Mouse (Mus musculus): ENCODE measurements around the gene Xrn2.

The Xrn2 gene

DNA sequence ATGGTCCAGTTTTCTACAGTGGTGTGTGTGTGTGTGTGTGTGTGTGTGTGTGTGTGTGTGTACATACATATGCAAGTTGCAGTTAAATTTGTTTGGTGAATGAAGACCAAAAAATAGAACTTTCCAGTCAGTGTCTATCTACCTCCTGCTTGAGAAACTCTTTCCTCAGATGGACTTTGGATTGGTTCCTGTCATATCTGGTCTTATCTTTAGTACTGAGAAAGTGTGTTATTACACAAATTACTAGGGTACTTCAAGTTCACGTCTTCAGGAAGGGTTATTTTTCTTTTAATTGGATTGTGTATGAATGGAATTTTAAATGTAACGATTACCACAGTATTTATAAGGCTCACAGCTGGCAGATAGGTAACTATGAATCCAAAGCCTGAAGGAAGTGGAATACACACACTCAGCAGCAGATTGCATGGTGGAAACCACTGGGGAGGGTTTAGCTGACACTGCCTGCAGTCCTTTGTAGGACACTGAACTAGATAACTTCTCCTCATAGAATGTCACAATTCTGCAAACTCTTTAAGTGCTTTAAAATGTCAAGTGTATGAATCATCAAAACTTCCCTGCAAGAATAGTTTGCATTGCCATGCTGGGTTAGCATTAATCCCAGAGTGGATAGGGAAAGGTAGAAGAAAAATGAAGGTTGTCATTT lies 40.6 kb downstream of the Xrn2 start:
- DNase-seq (ENCODE audit: low read depth, low spot score): no peak

DNA sequence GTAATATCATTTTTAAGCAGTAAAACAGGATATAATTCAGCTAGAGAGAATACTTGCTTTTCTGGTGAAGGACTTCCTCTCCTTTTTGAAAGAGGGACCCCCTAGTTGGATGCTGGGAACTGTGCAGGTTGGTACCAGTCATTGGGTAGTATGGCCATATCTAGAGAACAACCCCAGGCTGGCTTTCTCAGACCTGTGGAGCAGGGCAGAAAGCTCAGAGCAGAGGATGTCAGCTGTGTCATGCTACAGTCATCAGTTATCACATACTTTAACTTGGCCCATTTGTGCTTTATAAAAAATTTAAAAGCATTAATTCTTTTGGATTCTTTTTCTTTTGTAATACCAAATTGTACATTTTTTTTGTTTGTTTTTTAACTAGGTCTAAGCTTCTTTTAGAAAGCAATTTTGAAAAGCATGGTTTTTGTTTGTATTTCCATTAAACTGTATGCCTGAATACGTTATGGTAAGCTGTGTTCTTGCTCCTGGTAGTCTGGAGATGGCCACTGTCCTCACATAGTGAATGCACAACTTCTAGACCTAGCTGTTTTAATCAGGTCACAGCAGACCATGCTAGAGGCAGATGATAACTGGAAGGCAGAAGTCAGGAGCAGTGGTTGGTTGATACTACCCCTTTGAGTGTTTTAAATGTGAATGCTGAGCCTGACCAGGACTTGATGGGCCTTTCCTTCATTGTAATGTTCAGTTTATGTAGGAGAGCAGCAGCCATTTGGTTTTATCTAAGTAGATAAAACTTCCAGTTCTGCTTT lies 54.9 kb downstream of the Xrn2 start:
- peak; percentile 30 for DNase-seq (ENCODE audit: low read depth, low spot score)

DNA sequence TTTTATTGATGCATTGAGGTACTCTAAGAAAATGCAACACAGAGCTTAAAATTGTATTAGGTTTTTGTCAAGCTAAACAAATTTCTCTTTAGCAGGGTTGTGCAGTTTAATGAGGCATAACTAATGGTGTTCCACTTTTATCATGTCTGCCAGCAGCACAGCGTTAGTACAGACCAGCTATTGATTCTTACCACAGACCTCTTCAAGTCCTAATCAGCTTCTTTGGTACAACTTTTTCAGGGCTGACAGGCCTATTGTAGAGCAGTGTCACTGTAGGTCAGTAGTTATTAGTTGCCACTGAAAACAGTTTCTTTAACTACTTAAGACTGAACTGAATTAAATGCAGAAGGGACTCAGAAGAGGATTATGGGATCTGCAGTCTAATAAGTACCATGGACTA lies 56.3 kb downstream of the Xrn2 start:
- DNase-seq (ENCODE audit: low read depth, low spot score): peak; percentile 58

DNA sequence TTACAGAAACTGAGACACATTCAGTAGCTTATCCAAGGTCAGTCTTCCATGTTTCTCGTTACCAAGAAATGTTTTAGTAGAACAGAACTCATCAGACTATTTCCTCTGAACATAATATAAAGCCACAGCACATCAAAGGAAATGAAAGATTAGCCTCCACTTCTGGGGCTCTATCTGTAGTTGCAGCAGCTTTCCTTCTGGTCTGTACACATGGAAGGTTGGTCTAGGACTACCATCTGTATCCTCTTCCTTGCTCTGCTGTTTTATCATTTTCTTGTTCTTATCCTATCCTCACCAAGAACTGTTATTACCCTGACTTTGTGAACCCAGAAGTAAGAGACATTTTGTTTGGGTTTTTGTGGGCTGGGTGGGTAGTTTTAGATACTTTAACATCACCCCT lies 57.5 kb downstream of the Xrn2 start:
- no peak for DNase-seq (ENCODE audit: low read depth, low spot score)

DNA sequence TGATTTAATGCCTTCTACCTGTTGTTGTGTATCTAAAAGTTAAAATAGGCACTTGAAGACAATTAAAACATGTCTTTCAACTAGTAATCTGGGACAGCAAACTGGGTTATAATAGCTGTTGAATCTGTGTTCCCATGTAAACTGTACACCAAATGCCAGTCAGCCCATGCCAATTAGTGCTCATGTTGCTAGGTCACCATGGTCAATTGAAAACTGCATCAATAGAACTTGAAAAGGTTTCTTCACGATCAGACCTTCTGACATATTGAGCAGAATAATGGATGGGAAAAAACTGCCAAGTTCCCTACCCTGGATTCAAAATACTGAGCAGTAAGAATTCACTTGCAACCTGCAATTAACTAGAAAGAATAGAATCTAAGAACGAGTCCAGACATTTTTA lies 61.2 kb downstream of the Xrn2 start:
- DNase-seq (ENCODE audit: low read depth, low spot score): no peak

DNA sequence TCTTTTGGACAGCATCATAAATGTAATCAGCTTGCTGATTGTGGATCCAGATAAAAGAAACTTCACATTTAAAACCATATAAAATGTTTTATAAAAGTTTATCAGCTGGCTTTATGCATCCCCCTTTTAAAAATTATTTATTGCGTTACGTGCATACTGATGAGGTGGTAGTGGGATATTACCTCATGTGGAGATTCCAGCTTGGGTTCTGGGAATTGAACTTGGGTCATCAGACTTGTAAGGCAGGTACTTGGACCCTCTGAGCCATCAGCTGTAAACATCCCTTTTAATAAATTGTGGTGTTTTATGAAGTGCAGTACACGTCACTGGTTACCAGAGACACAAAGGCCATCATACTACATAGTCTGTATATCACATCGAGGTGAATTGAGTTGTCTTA lies 61.6 kb downstream of the Xrn2 start:
- DNase-seq (ENCODE audit: low read depth, low spot score): no peak

DNA sequence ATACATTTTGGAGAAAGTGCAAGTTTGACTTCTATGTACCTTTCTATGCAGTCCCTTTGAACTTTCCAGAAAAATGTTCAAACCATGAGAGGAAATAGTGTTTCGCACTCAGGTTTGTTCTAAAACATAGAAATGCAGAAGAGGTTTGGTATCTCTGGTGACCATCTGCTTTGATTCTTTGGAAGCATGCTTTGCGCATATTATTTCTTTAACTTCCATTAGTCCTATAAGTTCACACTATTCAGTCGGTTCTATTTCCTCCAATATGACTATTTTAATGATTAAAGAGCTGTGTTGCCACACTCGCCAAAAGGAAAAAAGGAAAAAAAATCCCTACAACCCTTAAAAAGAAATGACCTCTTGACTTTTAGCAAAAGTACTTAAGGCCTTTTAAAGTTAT lies 69.6 kb downstream of the Xrn2 start:
- no peak for DNase-seq (ENCODE audit: low read depth, low spot score)

DNA sequence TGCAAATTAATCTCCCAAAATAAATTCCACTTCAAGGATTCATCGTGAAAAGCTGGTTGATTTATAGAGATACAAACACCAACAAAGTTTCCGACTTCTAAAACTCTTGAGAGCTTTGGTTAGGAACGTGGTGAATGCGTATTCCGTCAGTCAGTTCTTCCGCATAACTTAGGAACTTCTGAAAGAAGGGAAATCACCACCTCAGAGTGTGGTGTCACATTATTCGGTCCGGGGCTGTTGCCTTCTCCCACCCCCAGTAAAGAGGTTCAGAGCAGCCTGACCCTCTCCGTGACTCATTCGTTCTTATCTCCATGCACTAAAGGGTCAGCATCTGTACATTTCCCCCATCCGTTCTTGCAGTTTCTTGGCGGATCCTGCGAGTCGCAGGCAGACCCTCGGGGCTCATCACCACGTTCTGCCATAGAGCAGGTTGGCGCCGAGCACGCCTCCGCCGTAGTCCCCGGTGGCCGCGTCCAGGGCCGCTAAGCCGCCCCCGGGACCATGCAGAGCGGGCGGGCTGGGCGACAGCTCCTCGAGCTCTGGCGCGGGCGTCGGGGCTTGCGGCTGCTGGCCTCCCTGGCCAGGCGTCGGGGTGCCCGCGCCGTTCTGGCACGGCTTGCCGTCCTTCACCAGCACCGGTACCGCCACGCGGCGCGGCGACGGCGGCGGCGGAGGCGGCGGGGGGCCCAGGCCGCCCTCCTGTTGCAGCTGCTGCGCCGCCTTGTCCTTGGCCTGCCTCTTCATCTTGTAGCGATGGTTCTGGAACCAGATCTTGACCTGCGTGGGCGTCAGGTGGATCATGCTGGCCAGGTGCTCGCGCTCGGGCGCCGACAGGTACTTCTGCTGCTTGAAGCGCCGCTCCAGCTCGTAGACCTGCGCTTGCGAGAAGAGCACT lies 70.9 kb downstream of the Xrn2 start:
- no peak for DNase-seq (ENCODE audit: low read depth, low spot score)

DNA sequence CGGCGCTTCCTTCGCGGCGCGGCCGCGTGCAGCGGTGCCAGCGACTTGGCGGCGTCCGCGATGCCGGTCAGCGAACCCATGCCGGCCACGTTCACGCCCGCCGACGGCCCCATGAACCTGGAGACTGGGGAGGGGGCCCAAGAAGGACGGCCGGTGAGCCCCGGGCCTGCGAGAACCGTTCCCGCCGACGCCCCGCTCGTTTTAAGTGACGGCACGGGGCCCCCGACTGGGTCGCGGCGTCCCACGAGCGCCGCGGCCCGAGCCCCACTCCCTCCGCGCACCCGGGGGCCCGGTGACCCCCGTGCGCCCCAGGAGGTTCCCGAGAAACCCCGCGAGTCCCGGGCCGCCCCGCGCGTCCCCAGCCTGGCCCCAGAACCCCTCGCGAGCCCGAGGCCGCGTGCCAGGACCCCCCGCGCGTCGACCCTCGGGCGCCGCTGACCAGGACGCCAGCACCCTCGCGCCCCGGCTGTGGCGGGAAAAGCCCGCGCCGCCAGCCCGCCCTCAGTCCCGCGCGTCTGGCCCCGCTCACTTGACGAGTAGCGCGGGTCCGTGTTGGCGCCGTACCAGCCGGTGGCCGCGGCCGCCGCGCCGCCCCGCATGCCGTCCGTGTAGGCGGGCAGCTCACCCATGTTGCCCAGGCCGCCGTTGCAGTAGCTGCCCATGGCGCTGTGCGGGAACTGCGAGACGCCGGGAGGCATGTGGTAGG lies 71.7 kb downstream of the Xrn2 start:
- no peak for DNase-seq (ENCODE audit: low read depth, low spot score)

DNA sequence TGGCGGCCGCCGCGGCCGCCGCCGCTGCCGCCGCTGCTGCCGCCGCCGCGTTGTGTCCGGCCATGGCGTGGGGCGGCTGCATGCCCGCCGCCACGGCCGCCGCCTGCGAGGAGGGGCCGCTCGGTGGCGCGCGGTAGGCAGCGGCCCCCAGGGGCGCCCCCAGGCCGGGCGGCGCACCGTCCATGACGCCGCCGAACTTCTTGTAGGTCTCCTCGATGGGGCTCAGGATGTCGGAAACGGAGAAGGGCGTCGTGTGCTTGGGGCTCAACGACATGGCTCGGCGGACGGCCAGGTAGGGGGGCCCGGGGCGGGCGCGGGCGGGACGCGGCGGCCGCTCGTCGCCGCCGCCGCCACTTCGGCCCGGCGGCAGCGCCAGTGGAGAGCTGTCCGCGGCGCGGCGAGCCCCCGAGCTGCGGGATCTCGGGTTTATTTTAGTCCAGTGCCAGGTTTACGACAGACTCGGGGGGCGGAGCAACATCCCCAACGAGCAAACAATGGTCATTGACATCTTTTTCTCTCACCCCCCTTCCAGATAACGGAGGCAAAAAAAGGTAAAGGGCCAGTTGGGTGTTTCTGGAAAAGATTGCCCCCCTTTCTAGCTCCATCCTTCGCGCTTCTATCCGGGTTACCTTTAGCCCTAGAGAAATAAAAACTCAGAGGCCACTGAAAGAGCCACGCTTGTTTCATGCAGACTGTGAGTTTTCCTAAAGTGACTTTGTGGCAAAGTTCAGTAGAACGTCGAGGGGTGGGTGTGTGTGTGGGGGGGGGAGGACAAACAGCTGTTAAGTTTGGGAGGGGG lies 72.5 kb downstream of the Xrn2 start, which contains the start of gene Nkx2-4:
Gene Nkx2-4, minus strand, starts transcription at position 374 of the 799 bp plus-strand sequence.
- DNase-seq (ENCODE audit: low read depth, low spot score): no peak

DNA sequence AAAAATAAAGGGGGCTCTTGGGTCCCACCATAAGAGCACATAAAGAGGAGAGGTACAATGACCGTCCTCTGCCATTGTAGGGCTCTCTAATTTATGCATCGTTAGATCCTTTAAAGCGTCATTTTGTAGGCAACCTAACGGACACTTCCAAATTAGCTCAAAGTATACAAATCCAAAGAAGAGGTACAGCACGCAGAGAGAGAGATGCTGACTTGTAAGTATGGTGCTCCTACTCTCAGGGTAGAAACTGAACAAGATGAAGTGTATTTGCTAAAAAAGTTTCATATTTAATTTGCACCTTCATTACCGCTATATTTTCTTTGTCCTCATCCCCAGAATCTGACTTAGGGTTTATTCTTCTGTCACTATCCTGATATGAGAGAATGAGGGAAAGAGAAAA lies 73.1 kb downstream of the Xrn2 start:
- no peak for DNase-seq (ENCODE audit: low read depth, low spot score)

DNA sequence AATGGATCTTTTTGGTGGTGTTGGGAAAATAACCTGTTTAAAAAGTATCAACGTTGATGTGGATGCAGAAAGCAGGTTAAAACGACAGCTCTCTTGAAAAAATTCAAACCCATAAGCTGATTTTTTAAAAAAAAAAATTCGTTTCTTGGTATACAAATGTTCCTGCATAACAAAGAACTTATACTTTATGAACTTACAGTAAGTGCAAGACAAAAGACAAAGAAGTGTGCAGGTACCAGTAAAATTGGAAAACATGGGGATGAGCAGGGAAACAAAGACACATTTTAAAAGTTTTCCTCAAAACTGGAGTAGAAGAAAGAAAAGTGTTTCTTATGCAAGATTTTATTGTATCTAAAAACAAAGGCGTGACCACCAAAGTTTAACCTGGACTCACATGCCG lies 73.6 kb downstream of the Xrn2 start:
- no peak for DNase-seq (ENCODE audit: low read depth, low spot score)

DNA sequence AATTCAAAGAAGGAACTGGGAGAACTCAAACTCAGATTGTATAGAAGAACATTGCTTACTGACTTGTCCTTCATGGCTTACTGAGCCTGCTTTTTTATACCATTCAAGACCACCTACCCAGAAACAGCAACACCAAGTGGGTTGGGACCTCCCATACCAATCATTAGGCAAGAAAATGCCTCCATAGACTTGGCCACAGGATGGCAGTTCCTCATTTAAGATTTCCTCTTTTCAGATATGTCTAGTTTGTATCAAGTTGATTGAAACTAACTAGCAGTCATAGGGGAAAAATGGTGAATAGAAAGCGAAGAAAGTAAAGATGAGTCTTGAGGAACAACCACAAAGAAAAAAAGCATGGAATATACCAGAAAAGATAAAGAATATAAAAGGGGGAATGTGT lies 106.9 kb downstream of the Xrn2 start:
- peak; percentile 12 for DNase-seq (ENCODE audit: low read depth, low spot score)

DNA sequence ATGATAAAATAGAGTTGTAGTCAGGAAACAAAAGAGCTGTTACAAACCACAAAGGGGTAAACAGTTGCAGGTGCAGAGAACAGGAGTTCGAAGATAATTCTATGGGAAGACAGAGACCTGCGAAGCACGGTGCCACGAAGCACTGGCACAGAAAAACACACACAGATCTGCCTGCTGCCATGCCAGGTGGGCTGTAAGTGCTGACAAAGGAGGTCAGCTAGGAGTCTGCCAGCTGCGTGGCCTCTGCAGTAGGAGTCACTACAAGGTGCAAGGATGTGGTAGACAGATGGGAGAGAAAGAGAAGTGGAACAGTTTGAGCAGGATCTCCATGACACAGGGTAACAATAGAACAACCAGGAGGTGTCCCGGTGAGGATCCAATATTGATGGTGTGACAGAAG lies 114.6 kb downstream of the Xrn2 start:
- no peak for DNase-seq (ENCODE audit: low read depth, low spot score)

Measured in A20 (cell line).